Mouse (Mus musculus) midbrain, embryonic 13.5 days (tissue): ENCODE measurements around the gene Ube2b. TPM values are rescaled to one million over a fixed set of nuclear protein-coding genes. Genes with fewer than 3 reads are reported as not detected.

Source experiments
- ATAC-seq: fragments of 200-750 bp; cut with Nextera tagmentation; 2 replicates; pipeline ENCODE4 v1.8.0; 2017; ENCODE audit warnings: mild to moderate bottlenecking, moderate TSS enrichment, moderate library complexity
- H3K27ac ChIP-seq: fragments of 300-500 bp; sonication (generic); 2 replicates; pipeline ENCODE4 v1.5.1; 2015; ENCODE audit warnings: inconsistent platforms, mild to moderate bottlenecking, moderate library complexity
- H3K27me3 ChIP-seq: fragments of 300-500 bp; sonication (generic); 2 replicates; pipeline ENCODE4 v1.6.1; 2015; ENCODE audit warnings: mild to moderate bottlenecking, inconsistent platforms
- H3K36me3 ChIP-seq: fragments of 300-500 bp; sonication (generic); 2 replicates; pipeline ENCODE4 v1.6.1; 2015; ENCODE audit warnings: mild to moderate bottlenecking, inconsistent platforms
- H3K4me1 ChIP-seq: fragments of 300-500 bp; sonication (generic); replicated peaks from 2 replicates; pipeline ENCODE4 v1.6.1; 2015; ENCODE audit warnings: inconsistent platforms
- H3K4me2 ChIP-seq: fragments of 300-500 bp; sonication (generic); replicated peaks from 2 replicates; pipeline ENCODE4 v1.6.1; 2015; ENCODE audit warnings: moderate library complexity, mild to moderate bottlenecking, inconsistent platforms
- H3K4me3 ChIP-seq: fragments of 300-500 bp; sonication (generic); replicated peaks from 2 replicates; pipeline ENCODE4 v1.5.1; 2015; ENCODE audit warnings: mild to moderate bottlenecking, inconsistent platforms
- H3K9ac ChIP-seq: fragments of 300-500 bp; sonication (generic); replicated peaks from 2 replicates; pipeline ENCODE4 v1.6.1; 2015; ENCODE audit warnings: mild to moderate bottlenecking, inconsistent platforms
- H3K9me3 ChIP-seq: fragments of 300-500 bp; sonication (generic); 2 replicates; pipeline ENCODE4 v1.6.1; 2016; ENCODE audit warnings: mild to moderate bottlenecking, inconsistent platforms
- WGBS: fragments of 180-500 bp; shearing (Covaris S2); methylation state at CpG from one replicate; pipeline ENCODE4 v1.1.7; 2015; 5-methylcytosine and 5-hydroxymethylcytosine counted together
- polyA plus RNA-seq: library from polyadenylated mRNA; unstranded; fragments of >200 nt; fragmentation: Nextera tagmentation; extraction: Ambion mirVana; gene quantifications from 2 replicates; pipeline ENCODE4 v1.2.1, GENCODE M21; 2015

The Ube2b gene
- polyA plus RNA-seq, 1 experiment from 2014 or later: 284 TPM

- Histone ChIP-seq H3K36me3 (no peaks in the 10 kb centered on the region), H3K9me3 (no peaks in the 10 kb centered on the region), H3K4me2 (peak overlapping the region; percentile 7; the same call in 1 of the 2 replicates), H3K4me1 (peaks cover 8% of the 10 kb centered on the region), H3K27ac (no peak overlapping the region), H3K27me3 (no peaks in the 10 kb centered on the region), H3K4me3 (no peak overlapping the region), H3K9ac (no peak overlapping the region)
- WGBS: 57% methylated on average over 6 of the region's 6 CpGs
- peak; percentile 11 for ATAC-seq
Measured at GRCm38 (mm10) chr11:51943500-51943841, 57.1 kb downstream of the Ube2b start.

- Histone ChIP-seq H3K27ac (no peak overlapping the region), H3K4me2 (peak overlapping the region; percentile 7; the same call in 1 of the 2 replicates), H3K9ac (no peak overlapping the region), H3K9me3 (no peaks in the 10 kb centered on the region), H3K4me3 (no peak overlapping the region), H3K36me3 (no peaks in the 10 kb centered on the region), H3K27me3 (no peaks in the 10 kb centered on the region), H3K4me1 (peaks cover 8% of the 10 kb centered on the region)
- WGBS: 61% methylated on average over 15 of the region's 15 CpGs
- peak; percentile 69 for ATAC-seq
Measured at GRCm38 (mm10) chr11:51942602-51943499, 57.7 kb downstream of the Ube2b start.

- Histone ChIP-seq H3K4me1 (peaks cover 8% of the 10 kb centered on the region), H3K4me3 (no peak overlapping the region), H3K27ac (no peak overlapping the region), H3K9ac (no peak overlapping the region), H3K36me3 (no peaks in the 10 kb centered on the region), H3K9me3 (no peaks in the 10 kb centered on the region), H3K4me2 (no peak overlapping the region), H3K27me3 (no peaks in the 10 kb centered on the region)
- ATAC-seq: no peak
- 79% methylated on average over 13 of the region's 13 CpGs for WGBS
Measured at GRCm38 (mm10) chr11:51940511-51940955, 60.0 kb downstream of the Ube2b start.

- no peaks in the 10 kb centered on the region for H3K9me3 ChIP-seq
- H3K27me3 ChIP-seq: no peaks in the 10 kb centered on the region
- no peak overlapping the region for H3K4me3 ChIP-seq
- no peak overlapping the region for H3K9ac ChIP-seq
- no peak overlapping the region for H3K27ac ChIP-seq
- WGBS: 88% methylated on average over 8 of the region's 8 CpGs
- ATAC-seq: no peak
- H3K4me2 ChIP-seq: no peak overlapping the region
- peaks cover 8% of the 10 kb centered on the region for H3K4me1 ChIP-seq
- H3K36me3 ChIP-seq: no peaks in the 10 kb centered on the region
Measured at GRCm38 (mm10) chr11:51939590-51939955, 61.0 kb downstream of the Ube2b start.

GRCm38 (mm10) chr11:51938817-51939589 lies 61.6 kb downstream of the Ube2b start:
- Histone ChIP-seq H3K27ac (no peak overlapping the region), H3K27me3 (no peaks in the 10 kb centered on the region), H3K4me2 (no peak overlapping the region), H3K36me3 (no peaks in the 10 kb centered on the region), H3K9me3 (no peaks in the 10 kb centered on the region), H3K4me3 (no peak overlapping the region), H3K9ac (no peak overlapping the region), H3K4me1 (peaks cover 8% of the 10 kb centered on the region)
- no peak for ATAC-seq
- WGBS: 87% methylated on average over 12 of the region's 12 CpGs

- no peaks in the 10 kb centered on the region for H3K4me1 ChIP-seq
- H3K9me3 ChIP-seq: no peaks in the 10 kb centered on the region
- no peak overlapping the region for H3K4me3 ChIP-seq
- H3K9ac ChIP-seq: no peak overlapping the region
- 62% methylated on average over 6 of the region's 6 CpGs for whole genome bisulfite sequencing
- no peaks in the 10 kb centered on the region for H3K36me3 ChIP-seq
- no peak overlapping the region for H3K27ac ChIP-seq
- no peak for ATAC-seq
- no peaks in the 10 kb centered on the region for H3K27me3 ChIP-seq
- H3K4me2 ChIP-seq: no peak overlapping the region
Measured at GRCm38 (mm10) chr11:51937361-51937781, 63.2 kb downstream of the Ube2b start.

- no peaks in the 10 kb centered on the region for H3K4me1 ChIP-seq
- no peaks in the 10 kb centered on the region for H3K27me3 ChIP-seq
- no peak overlapping the region for H3K9ac ChIP-seq
- no peaks in the 10 kb centered on the region for H3K9me3 ChIP-seq
- no peak overlapping the region for H3K4me2 ChIP-seq
- no peak overlapping the region for H3K27ac ChIP-seq
- 68% methylated on average over 5 of the region's 5 CpGs for WGBS
- no peaks in the 10 kb centered on the region for H3K36me3 ChIP-seq
- H3K4me3 ChIP-seq: no peak overlapping the region
- no peak for ATAC-seq
Measured at GRCm38 (mm10) chr11:51935636-51936434, 64.7 kb downstream of the Ube2b start.

Other genes starting within 250 kb of the Ube2b start
- 13.8 and 14.9 TPM in 2 replicates for gene Sec24a, start 237.1 kb downstream of the Ube2b start, polyA plus RNA-seq
- 150 and 167 TPM in 2 replicates for gene Sar1b, start 237.1 kb downstream of the Ube2b start, polyA plus RNA-seq
- gene Jade2, start 143.1 kb downstream of the Ube2b start, polyA plus RNA-seq: 0.31 and 0.32 TPM in 2 replicates
- 118 and 120 TPM in 2 replicates for gene Cdkn2aipnl, start 33.1 kb downstream of the Ube2b start, polyA plus RNA-seq
- gene Cdkl3, start 3.5 kb upstream of the Ube2b start, polyA plus RNA-seq: 22.6 and 25.3 TPM in 2 replicates
- 120 and 126 TPM in 2 replicates for gene Ppp2ca, start 97.9 kb upstream of the Ube2b start, polyA plus RNA-seq
- gene Olfr1373, start 144.8 kb upstream of the Ube2b start, polyA plus RNA-seq: not detected in 2 replicates
- not detected in 2 replicates for gene Olfr1371, start 213.2 kb upstream of the Ube2b start, polyA plus RNA-seq
- gene Skp1a, start 231.2 kb upstream of the Ube2b start, polyA plus RNA-seq: 1,061 and 1,143 TPM in 2 replicates